In genomic region chr2:70826436-70827230, GRCm38 (mm10) we compare ENCODE assay signal across 8 mouse cellular contexts. TPM values are rescaled to one million over a fixed set of nuclear protein-coding genes. Genes with fewer than 3 reads are reported as not detected.
DNase-seq lines count a peak whose midpoint lies in the region; ATAC-seq and TF ChIP-seq lines count a peak whose summit lies in the region.

No protein-coding gene starts in this region.

- peak overlapping the region; percentile 55 for H3K4me2 ChIP-seq in forebrain, postnatal 0 days (ENCODE audit: low read depth)

- no peaks in the 10 kb centered on the region for H3K9me3 ChIP-seq in forebrain, postnatal 0 days (ENCODE audit: low read length)

- 70% methylated on average over 8 of the region's 8 CpGs for WGBS in forebrain, postnatal 0 days

- peak; percentile 19 for DNase-seq in kidney, adult 9 months
- DNase-seq in kidney, postnatal 36 days: no peak
- DNase-seq in c-Kit-negative CD71-positive TER-119-positive erythroid progenitor cells, embryonic 14.5 days (ENCODE audit: low read depth, low spot score): peak; percentile 68
- no peak for DNase-seq in forebrain, postnatal 0 days
- no peak for DNase-seq in adrenal gland, adult (ENCODE audit: inconsistent age in 2 of 2, low spot score in 1 of 2)
- DNase-seq in layer of hippocampus, adult 9-10 months (ENCODE audit: low spot score): no peak
- no peak for DNase-seq in right cerebral cortex, postnatal 10 days (ENCODE audit: low spot score in 2 of 2)

- H3K4me3 ChIP-seq in forebrain, postnatal 0 days (ENCODE audit: low read depth, low read length): 0 out of 2 replicates have a peak overlapping the region, but pooled peaks have one; percentile 94

- no peak overlapping the region for H3K27ac ChIP-seq in forebrain, postnatal 0 days (ENCODE audit: low read depth, low read length)

- H3K27me3 ChIP-seq in forebrain, postnatal 0 days (ENCODE audit: insufficient read depth, low read length): no peaks in the 10 kb centered on the region

- ATAC-seq in forebrain, postnatal 0 days: no peak
- peak; percentile 30 for ATAC-seq in megakaryocyte progenitor cell, adult 5-6 weeks (replicated peaks; ENCODE audit: poor library complexity)

- H3K4me1 ChIP-seq in forebrain, postnatal 0 days (ENCODE audit: insufficient read depth): peaks cover 4% of the 10 kb centered on the region; the same call in 1 of the 2 replicates

- no peak for TF ChIP-seq CTCF in forebrain, postnatal 0 days (IDR thresholded peaks at IDR 0.05; ENCODE audit: low read depth)

- no peak overlapping the region for H3K9ac ChIP-seq in forebrain, postnatal 0 days

- H3K36me3 ChIP-seq in forebrain, postnatal 0 days (ENCODE audit: insufficient read depth): no peaks in the 10 kb centered on the region

RNA-seq across cellular contexts. Expression of gene Tlk1, which starts 1.1 kb away (rescaled TPM):
- 27.8 and 34.3 TPM in 2 replicates for total RNA-seq in forebrain, postnatal 0 days (2014; rRNA removed)
- polyA plus RNA-seq in forebrain, postnatal 0 days (2015; fragmentation: Nextera tagmentation; extraction: Ambion mirVana): 24.7 and 26.0 TPM in 2 replicates
- total RNA-seq in megakaryocyte progenitor cell, adult 5-6 weeks (2015): 71.7 and 80.6 TPM in 2 replicates
- total RNA-seq in megakaryocyte progenitor cell, adult 5-6 weeks (2017): 41.5 and 45.2 TPM in 2 replicates

Comparison
In these comparisons a context has a peak if more than half of its experiments do, and no peak if none do; other contexts are left out.
1. DNase-seq: peak in kidney, adult 9 months (single experiment) and c-Kit-negative CD71-positive TER-119-positive erythroid progenitor cells, embryonic 14.5 days (single experiment); none in kidney, postnatal 36 days (0 of 2), forebrain, postnatal 0 days (single experiment), adrenal gland, adult (0 of 2), layer of hippocampus, adult 9-10 months (single experiment) and right cerebral cortex, postnatal 10 days (0 of 2).